Mouse (Mus musculus) thymus, postnatal 0 days (tissue): ENCODE data around the gene Hoxa10. TPM values are rescaled to one million over a fixed set of nuclear protein-coding genes. Genes with fewer than 3 reads are reported as not detected.

ENCODE experiments used
- DNase-seq: peaks from one replicate; pipeline ENCODE4 v3.0.0-alpha.2; 2015; ENCODE audit warnings: low spot score
- polyA plus RNA-seq: library from polyadenylated mRNA; unstranded; fragments of >200 nt; fragmentation: Nextera tagmentation; extraction: Ambion mirVana; gene quantifications from 2 replicates; pipeline ENCODE4 v1.2.1, GENCODE M21; 2015

Gene Hoxa10
- polyA plus RNA-seq: 0.08 and 0.19 TPM in 2 replicates

- DNase-seq: peak; percentile 74
Measured at GRCm38 (mm10) chr6:52240389-52241000, at the start of gene Hoxa10. Gene Hoxa10 (minus strand): TSS chr6:52240854.

DNA sequence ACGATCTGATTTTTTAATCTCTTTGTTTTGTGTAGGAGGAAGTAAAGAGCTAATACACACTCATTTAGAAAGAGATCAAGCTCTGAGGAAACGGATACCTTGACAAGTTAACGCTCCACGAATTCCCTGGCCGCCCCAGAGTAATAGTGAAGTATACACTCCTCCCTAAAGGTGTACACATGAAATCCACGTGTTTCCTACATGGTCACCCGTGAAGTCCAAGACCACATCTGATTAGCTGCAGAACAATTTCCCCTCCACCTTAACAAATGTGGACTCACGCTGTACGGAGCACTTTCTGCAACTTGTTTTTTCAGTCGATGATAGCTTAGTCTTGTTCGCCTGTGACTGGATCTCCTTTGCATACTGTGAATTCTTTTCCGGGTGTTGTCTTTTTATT lies 49.5 kb upstream of the Hoxa10 start:
- DNase-seq: no peak

GRCm38 (mm10) chr6:52283896-52284295 lies 43.2 kb upstream of the Hoxa10 start:
- no peak for DNase-seq

- no peak for DNase-seq
Measured at GRCm38 (mm10) chr6:52281084-52281483, 40.4 kb upstream of the Hoxa10 start.

DNA sequence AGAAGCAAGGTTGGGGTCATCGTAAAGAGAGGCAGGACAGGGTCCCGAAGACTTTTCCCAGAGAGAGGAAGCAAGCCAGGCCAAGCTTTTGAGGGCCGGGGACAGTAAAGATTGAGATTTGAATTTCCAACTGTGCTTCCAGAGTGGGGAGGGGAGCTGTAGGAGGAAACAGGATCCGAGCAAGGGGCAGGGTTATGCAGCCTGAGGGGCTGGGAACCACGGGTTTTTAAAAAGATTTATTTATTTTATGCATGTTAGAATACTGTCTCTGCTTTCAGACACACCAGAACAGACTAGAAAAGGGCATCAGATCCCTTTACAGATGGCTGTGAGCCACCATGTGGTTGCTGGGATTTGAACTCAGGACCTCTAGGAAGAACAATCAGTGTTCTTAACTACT lies 36.3 kb upstream of the Hoxa10 start:
- DNase-seq: no peak

GRCm38 (mm10) chr6:52276382-52276781 lies 35.7 kb upstream of the Hoxa10 start:
- DNase-seq: no peak

DNA sequence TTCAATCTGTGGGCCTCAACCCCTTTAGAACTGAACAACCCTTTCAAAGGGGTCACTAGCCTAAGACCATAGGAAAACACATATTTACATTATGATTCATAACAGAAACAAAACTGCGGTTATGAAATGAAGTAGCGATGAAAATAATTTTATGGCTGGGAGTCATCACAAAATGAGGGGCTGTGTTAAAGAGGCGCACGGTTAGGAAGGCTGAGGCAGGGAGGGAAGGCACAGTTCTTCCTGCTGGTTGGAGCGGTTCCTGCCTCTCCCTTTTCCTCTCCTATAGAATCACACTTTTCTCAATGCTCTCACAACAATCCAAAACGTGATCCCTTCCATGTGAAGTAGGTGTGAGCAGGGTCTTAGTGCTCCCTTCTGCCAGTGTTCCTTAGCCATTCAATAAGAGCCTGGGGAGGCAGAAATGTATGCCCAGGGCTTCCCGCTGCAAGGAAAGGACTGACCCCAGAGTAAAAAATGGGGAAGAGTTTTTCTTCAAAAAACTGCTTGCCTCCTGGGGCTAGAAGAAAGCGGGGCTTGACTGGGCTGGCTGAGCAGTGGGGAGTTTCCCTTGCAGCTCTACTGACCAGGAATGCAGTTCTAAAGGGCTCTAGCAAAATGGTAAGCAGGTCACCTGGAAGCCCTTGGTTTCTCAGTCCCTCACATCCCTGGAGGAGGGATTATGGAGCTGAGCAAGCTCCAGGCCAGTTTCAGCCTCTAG lies 35.1 kb upstream of the Hoxa10 start:
- no peak for DNase-seq

DNA sequence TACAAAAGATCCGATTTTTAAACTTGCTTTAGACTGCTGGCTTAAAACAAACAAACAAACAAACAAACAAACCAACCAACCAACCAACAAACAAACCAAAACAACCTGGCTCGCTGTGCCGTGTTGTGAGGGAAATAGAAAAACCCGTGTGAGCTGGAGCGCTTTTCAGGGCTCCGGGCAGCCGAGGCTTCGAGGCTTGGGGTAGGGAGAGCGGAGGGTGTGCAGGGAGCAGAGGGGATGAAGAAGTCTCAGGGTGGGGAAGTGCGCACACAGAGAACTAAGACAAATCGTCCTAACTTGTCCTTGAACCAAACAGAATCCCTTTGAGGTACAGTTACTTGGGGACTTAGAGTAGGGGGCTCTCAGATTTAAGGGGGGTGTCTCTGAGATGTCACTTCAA lies 33.9 kb upstream of the Hoxa10 start:
- DNase-seq: no peak

GRCm38 (mm10) chr6:52273656-52274280 lies 33.1 kb upstream of the Hoxa10 start:
- no peak for DNase-seq

DNA sequence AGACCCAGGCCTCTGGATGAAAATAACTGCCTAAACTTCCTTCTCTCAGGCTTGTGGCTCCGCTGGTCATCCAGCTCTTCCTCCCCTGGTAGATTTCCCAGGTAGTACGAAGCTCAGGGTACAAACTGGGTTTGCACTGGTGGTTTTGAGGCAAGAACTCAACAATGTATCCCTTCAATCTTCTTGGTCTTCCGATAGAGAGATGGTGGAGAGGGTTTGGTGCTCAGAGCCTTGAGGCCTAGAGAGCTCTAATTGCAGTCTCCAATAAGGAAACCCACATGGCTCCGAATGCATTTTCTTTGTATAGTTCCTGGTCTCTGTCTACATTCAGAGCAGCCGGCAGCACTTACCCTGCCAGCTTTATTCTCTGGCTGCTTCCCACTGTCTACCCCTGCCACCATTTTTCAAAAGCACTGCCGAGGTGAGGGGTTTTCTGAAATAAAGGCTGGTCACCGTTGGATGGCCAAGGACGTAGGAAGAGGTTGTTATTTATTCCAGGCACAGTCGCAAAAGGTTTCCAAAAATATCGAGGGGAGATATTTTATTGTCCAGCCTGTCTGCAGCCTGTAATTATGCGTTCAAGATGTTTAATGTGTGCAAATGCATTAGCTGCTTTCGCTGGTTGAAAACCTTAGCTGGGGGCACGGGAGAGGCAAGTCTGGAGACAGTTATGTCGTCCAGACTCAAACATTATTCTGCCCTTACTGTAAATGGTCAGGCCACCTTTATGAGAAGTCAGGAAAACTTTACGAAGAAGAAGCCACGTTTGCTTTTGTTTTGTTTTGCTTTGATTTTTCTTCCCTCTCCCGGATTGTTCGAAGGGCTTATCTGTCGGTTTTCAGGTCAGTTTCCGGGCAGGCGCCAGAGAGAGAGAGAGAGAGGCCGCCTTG lies 32.4 kb upstream of the Hoxa10 start:
- DNase-seq: no peak

GRCm38 (mm10) chr6:52270494-52271480 lies 30.1 kb upstream of the Hoxa10 start:
- DNase-seq: peak; percentile 56

DNA sequence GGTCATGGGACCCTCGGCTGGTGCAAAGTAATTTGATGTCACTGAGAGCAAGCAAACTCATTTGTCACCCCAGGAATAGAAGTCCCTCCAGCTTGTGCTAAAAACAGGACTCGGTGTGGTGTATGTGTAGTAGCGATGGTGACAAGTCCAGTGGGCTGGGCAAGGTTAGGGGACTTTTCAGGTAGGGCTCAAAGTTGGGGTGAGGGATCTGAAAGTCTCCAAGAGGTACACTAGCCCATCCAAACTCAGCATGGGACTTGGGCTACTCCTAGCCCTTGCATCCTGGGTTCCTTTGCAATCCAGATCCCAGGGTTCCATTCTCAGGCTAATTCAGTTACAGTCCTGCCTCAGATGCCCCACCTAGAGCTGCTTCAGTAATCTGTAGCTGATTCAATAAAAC lies 28.1 kb upstream of the Hoxa10 start:
- DNase-seq: no peak

DNA sequence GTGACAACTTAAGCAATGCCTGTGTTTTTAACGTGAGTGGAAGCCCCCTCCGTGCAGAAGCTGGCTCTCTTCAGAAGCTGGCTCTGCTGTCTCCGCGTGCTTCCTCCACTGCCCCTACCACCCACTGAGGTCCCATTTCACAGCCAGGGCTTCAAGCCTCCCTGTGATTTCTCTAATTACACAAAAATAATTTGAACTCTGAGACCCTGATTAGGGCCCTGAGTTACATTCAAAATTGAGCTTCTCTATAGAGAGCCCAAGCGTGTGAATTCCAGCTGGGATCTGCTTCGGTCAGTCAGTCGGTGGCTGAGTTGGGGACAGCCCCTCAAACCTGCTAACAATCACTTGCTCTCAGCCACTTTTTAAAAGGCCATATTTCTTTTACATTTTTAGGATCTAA lies 27.7 kb upstream of the Hoxa10 start:
- no peak for DNase-seq

DNA sequence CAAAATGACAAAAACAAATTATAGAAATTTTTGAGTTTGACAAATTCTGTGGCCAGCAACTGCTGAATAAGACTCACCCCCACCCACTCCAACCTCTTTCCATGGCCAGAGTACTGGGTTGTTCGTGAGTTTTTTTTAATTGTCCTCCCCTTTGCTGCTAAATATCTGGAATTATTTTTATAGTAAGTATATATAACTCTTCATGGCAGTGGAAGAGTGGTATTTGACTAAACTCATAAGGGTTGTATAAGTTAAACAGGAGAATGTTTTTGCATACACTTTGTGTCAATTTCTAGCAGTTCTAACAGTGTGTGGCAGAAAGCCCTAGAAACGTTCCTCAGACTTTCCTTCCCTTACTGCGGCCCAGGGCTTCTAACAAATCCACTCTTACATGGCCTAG lies 27.0 kb upstream of the Hoxa10 start:
- no peak for DNase-seq

DNA sequence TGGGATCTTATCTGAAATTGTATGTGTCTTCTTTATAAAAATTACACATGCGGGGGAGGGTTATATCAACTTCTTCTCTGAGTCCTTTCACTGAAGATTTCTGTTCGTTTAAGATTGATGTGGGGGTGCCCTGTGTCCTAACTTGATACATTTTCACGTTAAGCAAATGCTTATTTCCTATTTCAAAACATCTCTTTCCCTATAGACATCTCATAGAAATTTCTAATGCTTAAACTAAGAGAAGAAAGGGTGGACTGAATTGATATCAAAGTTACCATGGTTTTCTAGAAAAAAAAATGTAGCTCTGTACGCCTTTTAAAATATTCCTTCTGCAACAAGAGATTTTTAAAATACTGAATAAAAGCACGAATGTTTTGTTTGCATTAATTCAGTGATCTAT lies 26.6 kb upstream of the Hoxa10 start:
- no peak for DNase-seq

GRCm38 (mm10) chr6:52266666-52266985 lies 26.0 kb upstream of the Hoxa10 start:
- DNase-seq: no peak

DNA sequence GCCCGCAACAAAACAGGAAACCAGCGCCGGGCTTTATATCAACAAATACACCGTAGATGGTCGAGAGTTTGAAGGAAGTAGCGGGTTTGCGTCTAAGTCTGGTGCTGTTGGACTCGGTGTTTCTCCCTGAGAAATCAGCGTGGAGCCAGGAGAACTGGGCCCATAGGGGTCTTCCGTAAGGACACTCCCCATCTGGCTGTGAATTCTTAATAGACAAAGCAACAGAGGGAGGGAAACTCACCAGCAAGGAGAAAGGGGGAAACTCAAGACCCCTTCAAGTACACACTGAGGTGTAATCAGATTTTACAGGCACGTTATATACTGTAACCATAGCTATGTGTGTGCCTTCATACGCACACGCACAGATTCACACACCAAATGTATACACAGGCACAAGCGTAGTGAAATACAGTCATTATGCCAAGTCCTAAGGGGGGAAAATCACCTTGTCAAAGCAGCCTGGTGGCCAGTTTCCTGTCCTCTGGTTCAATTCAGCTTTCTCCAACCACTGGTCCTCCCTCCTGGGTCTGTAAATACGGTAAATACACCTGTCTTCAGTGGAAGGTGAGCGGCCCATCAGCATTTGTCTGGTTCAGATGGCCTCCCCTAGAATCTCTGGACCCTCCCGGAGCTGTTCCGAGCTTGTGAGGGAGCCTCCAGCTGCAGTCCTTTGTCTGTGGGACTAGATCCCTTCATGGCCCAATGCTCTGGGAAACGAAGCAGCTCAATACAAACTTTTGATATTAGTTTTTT lies 25.4 kb upstream of the Hoxa10 start:
- DNase-seq: peak; percentile 7

- no peak for DNase-seq
Measured at GRCm38 (mm10) chr6:52265306-52265912, 24.8 kb upstream of the Hoxa10 start.

DNA sequence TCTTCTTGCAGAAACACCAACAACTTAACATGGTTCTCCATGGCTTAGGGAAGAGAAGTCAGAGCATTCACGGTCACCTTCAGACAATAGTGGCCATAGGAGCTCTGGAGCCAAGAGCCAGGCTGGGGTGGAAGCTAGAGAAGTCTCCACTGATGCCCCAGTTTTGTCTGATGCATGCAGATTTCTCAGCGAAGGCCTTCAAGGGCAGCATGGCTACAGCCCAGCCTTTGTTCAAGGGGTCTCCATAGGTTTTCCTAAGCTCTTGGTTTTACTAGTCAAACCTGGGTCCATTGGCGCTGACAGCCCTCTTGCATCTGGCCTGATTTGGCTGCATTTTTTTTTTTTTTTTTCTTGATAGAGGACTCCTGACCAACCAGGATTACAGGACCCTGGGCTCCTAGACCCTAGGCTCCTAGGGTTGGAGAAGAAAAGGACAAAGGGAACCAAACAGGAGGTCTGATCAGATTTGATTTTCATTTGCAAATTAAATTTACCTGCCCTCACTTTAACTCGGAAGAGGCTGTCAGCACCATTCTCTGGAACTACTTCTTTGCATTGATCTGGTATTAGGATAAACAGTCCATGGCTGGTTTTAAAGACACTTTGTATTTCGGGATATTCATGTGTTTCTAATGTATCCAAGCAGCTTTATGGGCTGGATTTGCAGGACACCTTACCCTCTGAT lies 23.6 kb upstream of the Hoxa10 start:
- no peak for DNase-seq
